Mouse (Mus musculus) layer of hippocampus, adult 18-20 months (tissue): Measurements from ENCODE around the gene Vmn2r5. TPM values are rescaled to one million over a fixed set of nuclear protein-coding genes. Genes with fewer than 3 reads are reported as not detected.
"Not testable (repeated sequence)": the region's sequence is repeated elsewhere in the genome, so short reads cannot be mapped to it uniquely, and the experiment has no call there.

Source experiments
- DNase-seq, 2 experiments: peaks; one replicate each; pipeline ENCODE4 v3.0.0; 2022; ENCODE audit warnings: low spot score in 2 of 2
- long read RNA-seq: library from polyadenylated mRNA; stranded (forward); transcript quantifications from one replicate; pipeline ENCODE4 v2.0.0, GENCODE M21; 2021
- total RNA-seq, 2 experiments: library from RNA; stranded (reverse); gene quantifications; 2 replicates each; pipeline ENCODE4 v1.2.3; 2021

Vmn2r5 gene
- not detected for total RNA-seq
- long read RNA-seq = 0 reads

GRCm38 (mm10) chr3:64509742-64510141 lies at the start of gene Vmn2r5:
TSS of gene Vmn2r5 (minus strand) at chr3:64509842.
- DNase-seq = not testable (repeated sequence)

DNA sequence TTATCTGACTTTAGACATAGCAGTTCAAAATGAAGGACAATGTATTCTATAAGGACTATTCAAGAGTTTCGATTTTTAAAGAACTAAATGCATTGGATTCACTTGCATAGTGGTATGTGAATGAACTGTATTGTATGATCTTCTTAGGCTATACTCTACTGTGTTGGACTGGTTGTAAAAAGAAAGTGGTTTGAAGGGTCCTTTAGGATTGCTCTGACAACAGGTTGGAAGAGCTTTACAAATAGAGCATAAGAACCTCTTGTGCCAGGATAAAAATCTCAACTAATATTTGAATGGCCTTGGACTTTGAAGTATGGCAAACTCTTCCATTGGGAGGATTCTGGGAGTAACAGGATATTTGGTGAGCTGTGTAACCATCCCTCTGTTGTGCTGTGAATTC lies 13.9 kb upstream of the Vmn2r5 start:
- not testable (repeated sequence) for DNase-seq

Other genes with a start within 250 kb of the Vmn2r5 start
- not detected for gene Vmn2r3, start 220.1 kb downstream of the Vmn2r5 start, total RNA-seq
- gene Vmn2r4, start 94.5 kb downstream of the Vmn2r5 start, total RNA-seq = not detected
- under 1 TPM in 1 of 2 experiments, not detected in 1; 0.05 TPM for gene Vmn2r6, start 56.0 kb upstream of the Vmn2r5 start, total RNA-seq